Mouse (Mus musculus): ENCODE data around the gene Dctn2. TPM values are rescaled to one million over a fixed set of nuclear protein-coding genes. Genes with fewer than 3 reads are reported as not detected.
A peak's percentile ranks its signal among the peaks of the same experiment; 100 is the strongest.

Gene Dctn2
- polyA plus RNA-seq, 1 experiment from 2014 or later, result 295 TPM

DNA sequence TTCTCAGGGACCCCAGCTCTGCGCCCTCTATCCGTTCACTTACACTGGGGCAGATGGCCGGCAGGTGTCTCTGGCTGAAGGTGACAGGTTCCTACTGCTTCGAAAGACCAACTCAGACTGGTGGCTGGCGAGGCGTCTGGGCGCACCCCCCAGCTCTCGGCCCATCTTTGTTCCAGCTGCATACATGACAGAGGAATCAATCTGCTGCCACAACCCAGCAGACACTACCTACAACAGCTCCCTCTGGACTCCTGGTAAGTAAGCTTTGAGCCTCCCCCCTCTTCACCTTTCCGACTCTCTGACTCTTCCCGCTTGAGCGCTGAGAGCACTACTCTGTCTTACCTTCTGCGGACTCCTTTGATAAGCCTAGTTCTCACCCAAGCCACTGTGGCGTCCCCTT, 56.0 kb downstream of the Dctn2 start:
- ATAC-seq (ENCODE audit: low FRiP score, low TSS enrichment) (no peak), DNase-seq (no peak)
- no peak overlapping the region for H3K4me2 ChIP-seq (ENCODE audit: low read length)
- H3K36me3 ChIP-seq (ENCODE audit: control insufficient read depth, insufficient read depth, low read length), result no peaks in the 10 kb centered on the region
- H3K27me3 ChIP-seq (ENCODE audit: control insufficient read depth, insufficient read depth, low read length), result peaks cover 36% of the 10 kb centered on the region
- H3K9ac ChIP-seq (replicated peaks; ENCODE audit: low read length), result no peak overlapping the region
- no peak overlapping the region for H3K27ac ChIP-seq (replicated peaks; ENCODE audit: low read depth, low read length)
- no peak overlapping the region for H3K4me3 ChIP-seq (replicated peaks; ENCODE audit: low read depth, low read length)
- 70% methylated on average over 13 of the region's 13 CpGs for WGBS
- H3K4me1 ChIP-seq (ENCODE audit: control insufficient read depth, insufficient read depth, low read length), result peaks cover 10% of the 10 kb centered on the region; the same call in 1 of the 2 replicates
- no peaks in the 10 kb centered on the region for H3K9me3 ChIP-seq (ENCODE audit: control insufficient read depth, low read length)

DNA sequence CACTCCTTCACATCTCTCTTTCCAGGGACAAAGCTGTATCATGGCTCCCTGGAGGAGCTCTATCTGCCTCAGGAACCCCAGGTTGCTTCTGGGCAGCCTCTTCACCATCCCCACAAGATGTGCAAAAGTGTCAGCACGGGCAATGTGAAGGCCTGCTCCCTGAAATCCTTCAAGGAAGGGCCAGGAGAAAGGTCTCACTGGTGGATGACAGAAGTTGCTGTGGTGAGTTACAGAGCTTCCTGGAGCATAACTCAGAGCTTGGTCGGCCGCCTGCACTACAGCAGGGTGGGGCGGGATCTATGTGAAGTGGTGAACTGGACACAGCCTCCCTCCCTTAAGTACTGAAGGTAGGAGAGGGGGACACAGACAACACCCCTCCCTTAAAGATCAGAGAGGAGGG, 56.5 kb downstream of the Dctn2 start:
- Histone ChIP-seq H3K9ac (replicated peaks; ENCODE audit: low read length) (no peak overlapping the region), H3K4me1 (ENCODE audit: control insufficient read depth, insufficient read depth, low read length) (peaks cover 10% of the 10 kb centered on the region; the same call in 1 of the 2 replicates), H3K4me3 (replicated peaks; ENCODE audit: low read depth, low read length) (no peak overlapping the region), H3K36me3 (ENCODE audit: control insufficient read depth, insufficient read depth, low read length) (no peaks in the 10 kb centered on the region), H3K27me3 (ENCODE audit: control insufficient read depth, insufficient read depth, low read length) (peaks cover 41% of the 10 kb centered on the region), H3K27ac (replicated peaks; ENCODE audit: low read depth, low read length) (no peak overlapping the region), H3K9me3 (ENCODE audit: control insufficient read depth, low read length) (no peaks in the 10 kb centered on the region), H3K4me2 (ENCODE audit: low read length) (no peak overlapping the region)
- WGBS, result 84% methylated on average over 4 of the region's 4 CpGs
- DNase-seq (no peak), ATAC-seq (ENCODE audit: low FRiP score, low TSS enrichment) (no peak)

DNA sequence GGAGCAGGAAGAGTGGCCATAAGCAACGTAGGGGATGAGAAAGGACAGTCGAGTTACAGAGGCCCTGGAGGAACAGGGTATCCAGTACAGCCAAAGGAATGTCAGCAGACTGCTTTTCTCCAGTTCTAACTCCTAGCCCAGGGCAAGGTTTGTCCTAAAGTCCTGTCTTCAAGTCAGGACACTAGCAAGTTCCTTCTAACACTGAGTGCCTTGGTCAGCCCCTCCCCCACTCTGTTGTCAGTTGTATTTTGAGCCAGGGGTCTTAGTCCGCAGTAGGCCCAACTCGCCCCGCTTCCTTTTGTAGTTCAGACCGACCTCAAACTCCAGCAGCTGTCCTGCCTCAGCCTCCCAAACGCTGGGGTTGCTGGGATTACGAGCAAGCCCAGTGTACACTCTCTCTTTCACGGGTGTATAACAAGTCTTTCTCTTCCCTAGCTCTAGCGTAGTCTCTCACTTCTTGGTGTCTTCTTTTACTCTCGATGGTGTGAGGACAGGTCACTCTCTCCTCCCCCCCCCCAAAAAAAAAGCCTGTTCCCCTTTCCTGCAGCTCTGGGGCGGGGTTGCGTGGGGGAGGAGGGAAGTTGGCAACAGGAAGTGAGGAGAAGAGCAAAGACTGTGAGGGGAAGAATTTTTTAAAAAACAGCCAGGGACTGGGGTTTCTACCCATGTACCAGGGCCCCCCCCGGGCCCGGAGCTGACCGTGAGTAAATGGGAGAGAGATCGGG, 57.1 kb downstream of the Dctn2 start:
- ATAC-seq (ENCODE audit: low FRiP score, low TSS enrichment) (no peak), DNase-seq (no peak)
- 77% methylated on average over 17 of the region's 17 CpGs for WGBS
- no peak overlapping the region for H3K27ac ChIP-seq (replicated peaks; ENCODE audit: low read depth, low read length)
- peaks cover 47% of the 10 kb centered on the region for H3K27me3 ChIP-seq (ENCODE audit: control insufficient read depth, insufficient read depth, low read length)
- H3K9ac ChIP-seq (replicated peaks; ENCODE audit: low read length), result no peak overlapping the region
- no peaks in the 10 kb centered on the region for H3K9me3 ChIP-seq (ENCODE audit: control insufficient read depth, low read length)
- peaks cover 10% of the 10 kb centered on the region; the same call in 1 of the 2 replicates for H3K4me1 ChIP-seq (ENCODE audit: control insufficient read depth, insufficient read depth, low read length)
- H3K36me3 ChIP-seq (ENCODE audit: control insufficient read depth, insufficient read depth, low read length), result no peaks in the 10 kb centered on the region
- no peak overlapping the region for H3K4me3 ChIP-seq (replicated peaks; ENCODE audit: low read depth, low read length)
- no peak overlapping the region for H3K4me2 ChIP-seq (ENCODE audit: low read length)

DNA sequence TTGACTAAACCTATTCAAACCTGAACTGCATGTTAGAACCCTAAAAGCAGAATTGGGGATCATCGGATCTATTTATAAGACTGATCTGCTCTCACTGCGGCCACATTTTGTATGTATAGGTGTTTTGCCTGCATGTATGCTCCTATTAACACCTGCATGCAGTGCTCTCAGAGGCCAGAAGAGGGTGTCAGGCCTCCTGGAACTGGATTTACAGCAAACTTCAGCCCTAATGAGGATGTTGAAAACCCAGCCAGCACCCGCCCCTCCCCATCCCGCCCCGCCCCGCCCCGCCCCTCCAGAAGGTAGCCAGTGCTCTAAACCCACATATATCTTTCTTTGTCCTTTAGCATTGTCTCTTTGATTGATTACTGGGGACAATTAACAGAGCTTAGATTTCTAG, 58.3 kb downstream of the Dctn2 start:
- peak; percentile 51 for DNase-seq
- peaks cover 57% of the 10 kb centered on the region for H3K27me3 ChIP-seq (ENCODE audit: control insufficient read depth, insufficient read depth, low read length)

DNA sequence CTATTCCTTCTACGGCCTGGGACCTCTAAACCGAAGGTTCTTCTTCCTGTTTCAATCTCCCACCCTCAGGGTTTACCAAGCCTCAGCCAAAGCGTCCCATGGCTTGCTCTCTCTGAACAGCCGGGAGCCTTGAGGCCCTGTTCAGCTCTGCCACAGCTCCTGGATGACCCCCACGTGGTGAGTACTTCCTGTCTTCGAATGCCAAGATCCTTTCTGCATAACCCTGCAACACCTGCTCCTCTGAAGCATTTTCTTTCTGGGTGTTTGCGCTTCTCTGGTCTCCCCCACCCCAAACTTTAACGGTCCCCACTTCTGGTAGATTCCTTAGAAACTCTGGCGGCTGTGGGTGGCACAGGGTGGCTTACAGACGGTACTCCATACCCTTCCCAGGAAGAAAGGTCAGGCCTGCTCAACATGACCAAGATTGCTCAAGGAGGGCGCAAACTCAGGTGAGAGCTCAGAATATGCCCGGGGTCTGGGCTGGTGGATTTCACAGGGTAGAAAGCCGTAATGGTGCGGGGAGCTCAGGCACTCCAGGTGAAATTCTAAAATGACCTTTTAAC, 59.4 kb downstream of the Dctn2 start:
- no peak overlapping the region for H3K27ac ChIP-seq (replicated peaks; ENCODE audit: low read depth, low read length)
- no peaks in the 10 kb centered on the region for H3K9me3 ChIP-seq (ENCODE audit: control insufficient read depth, low read length)
- H3K4me3 ChIP-seq (replicated peaks; ENCODE audit: low read depth, low read length), result 0 out of 2 replicates have a peak overlapping the region, but pooled peaks have one; percentile 29
- no peak overlapping the region for H3K9ac ChIP-seq (replicated peaks; ENCODE audit: low read length)
- ATAC-seq (ENCODE audit: low FRiP score, low TSS enrichment) (no peak), DNase-seq (no peak)
- H3K4me1 ChIP-seq (ENCODE audit: control insufficient read depth, insufficient read depth, low read length), result peaks cover 10% of the 10 kb centered on the region; the same call in 1 of the 2 replicates
- H3K4me2 ChIP-seq (ENCODE audit: low read length), result no peak overlapping the region
- WGBS, result 29% methylated on average over 14 of the region's 14 CpGs
- H3K27me3 ChIP-seq (ENCODE audit: control insufficient read depth, insufficient read depth, low read length), result peaks cover 57% of the 10 kb centered on the region
- H3K36me3 ChIP-seq (ENCODE audit: control insufficient read depth, insufficient read depth, low read length), result no peaks in the 10 kb centered on the region

More for the DNA sequence above, 58.3 kb downstream of the Dctn2 start:
- H3K4me3 ChIP-seq (replicated peaks; ENCODE audit: low read depth, low read length), result no peak overlapping the region
- H3K9ac ChIP-seq (replicated peaks; ENCODE audit: low read length), result no peak overlapping the region
- no peaks in the 10 kb centered on the region for H3K9me3 ChIP-seq (ENCODE audit: control insufficient read depth, low read length)
- no peak for ATAC-seq (ENCODE audit: low FRiP score, low TSS enrichment)
- H3K4me1 ChIP-seq (ENCODE audit: control insufficient read depth, insufficient read depth, low read length), result peaks cover 10% of the 10 kb centered on the region; the same call in 1 of the 2 replicates
- no peaks in the 10 kb centered on the region for H3K36me3 ChIP-seq (ENCODE audit: control insufficient read depth, insufficient read depth, low read length)
- H3K27ac ChIP-seq (replicated peaks; ENCODE audit: low read depth, low read length), result no peak overlapping the region
- WGBS, result 10% methylated on average over 7 of the region's 7 CpGs
- H3K4me2 ChIP-seq (ENCODE audit: low read length), result no peak overlapping the region

DNA sequence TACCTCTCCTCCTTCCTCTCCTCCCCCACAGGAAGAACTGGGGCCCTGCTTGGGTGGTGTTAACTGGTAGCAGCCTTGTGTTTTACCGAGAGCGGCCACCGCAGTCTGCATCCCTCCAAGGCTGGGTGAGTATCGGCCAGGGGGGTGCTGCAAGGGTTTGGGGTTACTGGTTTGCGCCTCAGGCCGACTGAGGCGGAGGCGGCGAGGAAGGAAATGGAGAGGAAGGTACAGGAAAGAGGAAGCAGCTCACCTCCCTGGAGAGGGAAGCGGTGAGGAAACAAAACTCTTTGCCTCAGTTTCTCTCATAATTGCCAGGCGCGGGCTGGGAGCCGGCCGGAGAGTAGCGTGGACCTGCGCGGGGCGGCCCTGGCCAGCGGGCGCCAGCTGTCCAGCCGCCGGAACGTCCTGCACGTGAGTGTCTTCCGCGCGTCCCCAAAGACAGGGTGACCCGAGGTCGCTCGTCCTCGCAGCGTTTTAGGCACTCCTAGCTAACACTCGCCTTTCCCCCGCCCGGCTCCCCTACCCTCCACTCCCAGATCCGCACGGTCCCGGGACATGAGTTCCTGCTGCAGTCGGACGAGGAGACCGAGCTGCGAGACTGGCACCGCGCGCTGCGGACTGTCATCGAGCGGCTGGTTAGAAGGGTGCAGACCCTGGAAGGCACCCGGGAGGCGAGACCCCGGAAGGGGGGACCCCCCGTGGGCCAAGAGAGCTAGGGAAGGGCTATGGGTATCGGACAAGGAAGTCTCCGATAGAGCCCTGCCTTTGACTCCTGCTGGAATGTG, 60.0 kb downstream of the Dctn2 start:
- peak; percentile 33 for DNase-seq

DNA sequence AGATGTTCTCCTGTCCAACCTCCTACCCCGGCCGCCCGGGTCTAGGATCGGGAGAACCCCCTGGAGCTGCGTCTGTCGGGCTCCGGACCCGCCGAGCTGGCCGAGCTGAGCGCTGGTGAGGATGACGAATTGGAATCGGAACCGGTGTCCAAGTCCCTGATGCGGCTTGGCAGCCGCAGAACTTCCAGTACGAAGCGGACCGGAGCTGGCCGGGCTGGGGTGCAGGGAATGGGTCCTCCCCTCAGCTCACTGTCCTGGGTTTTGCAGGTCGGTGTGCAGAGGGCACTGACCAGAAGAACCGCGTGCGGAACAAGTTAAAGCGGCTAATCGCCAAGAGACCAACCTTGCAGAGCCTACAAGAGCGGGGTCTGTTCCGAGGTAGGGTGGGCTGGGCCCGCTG, 60.7 kb downstream of the Dctn2 start:
- Histone ChIP-seq H3K27me3 (ENCODE audit: control insufficient read depth, insufficient read depth, low read length) (peaks cover 57% of the 10 kb centered on the region), H3K4me1 (ENCODE audit: control insufficient read depth, insufficient read depth, low read length) (peaks cover 10% of the 10 kb centered on the region; the same call in 1 of the 2 replicates), H3K4me2 (ENCODE audit: low read length) (peak overlapping the region; percentile 52), H3K9ac (replicated peaks; ENCODE audit: low read length) (no peak overlapping the region; the same call in 1 of the 2 replicates), H3K9me3 (ENCODE audit: control insufficient read depth, low read length) (no peaks in the 10 kb centered on the region), H3K4me3 (replicated peaks; ENCODE audit: low read depth, low read length) (peak overlapping the region; percentile 29), H3K27ac (replicated peaks; ENCODE audit: low read depth, low read length) (no peak overlapping the region), H3K36me3 (ENCODE audit: control insufficient read depth, insufficient read depth, low read length) (no peaks in the 10 kb centered on the region)
- ATAC-seq (ENCODE audit: low FRiP score, low TSS enrichment) (no peak), DNase-seq (no peak)
- 4% methylated on average over 29 of the region's 29 CpGs for WGBS

More for the DNA sequence above, 60.0 kb downstream of the Dctn2 start:
- peak overlapping the region; percentile 52 for H3K4me2 ChIP-seq (ENCODE audit: low read length)
- H3K36me3 ChIP-seq (ENCODE audit: control insufficient read depth, insufficient read depth, low read length), result no peaks in the 10 kb centered on the region
- H3K9me3 ChIP-seq (ENCODE audit: control insufficient read depth, low read length), result no peaks in the 10 kb centered on the region
- H3K9ac ChIP-seq (replicated peaks; ENCODE audit: low read length), result no peak overlapping the region; the same call in 1 of the 2 replicates
- ATAC-seq (ENCODE audit: low FRiP score, low TSS enrichment), result no peak
- H3K4me1 ChIP-seq (ENCODE audit: control insufficient read depth, insufficient read depth, low read length), result peaks cover 10% of the 10 kb centered on the region; the same call in 1 of the 2 replicates
- peaks cover 57% of the 10 kb centered on the region for H3K27me3 ChIP-seq (ENCODE audit: control insufficient read depth, insufficient read depth, low read length)
- no peak overlapping the region for H3K27ac ChIP-seq (replicated peaks; ENCODE audit: low read depth, low read length)
- under 1% methylated on average over 54 of the region's 54 CpGs for WGBS
- peak overlapping the region; percentile 29 for H3K4me3 ChIP-seq (replicated peaks; ENCODE audit: low read depth, low read length)

DNA sequence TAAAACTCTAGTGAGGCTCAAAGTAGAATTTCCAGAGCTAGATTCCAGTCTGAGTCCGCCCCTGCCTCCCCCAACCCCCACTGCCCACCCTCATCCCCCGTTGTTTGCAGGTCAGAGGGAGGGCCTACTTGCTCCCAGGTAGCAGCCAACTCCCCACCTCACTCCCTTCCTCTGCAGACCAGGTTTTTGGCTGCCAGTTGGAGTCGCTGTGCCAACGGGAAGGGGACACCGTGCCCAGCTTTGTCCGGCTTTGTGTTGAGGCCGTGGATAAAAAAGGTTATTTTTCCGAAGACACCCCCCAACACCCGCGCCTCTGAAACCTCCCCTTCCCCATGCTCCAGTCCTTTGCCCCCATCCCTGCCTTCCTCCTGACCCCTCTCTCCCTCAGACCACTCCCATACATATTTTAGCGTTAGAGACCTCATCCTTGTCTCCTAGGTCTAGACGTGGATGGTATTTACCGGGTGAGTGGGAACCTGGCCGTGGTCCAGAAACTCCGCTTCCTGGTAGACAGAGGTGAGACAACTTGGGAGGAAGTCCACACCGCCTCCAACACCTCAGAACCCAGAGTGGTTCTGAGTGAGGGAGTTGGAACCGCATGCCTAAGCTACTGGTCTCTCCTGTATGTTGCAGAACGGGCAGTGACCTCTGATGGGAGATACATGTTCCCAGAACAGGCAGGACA, 61.4 kb downstream of the Dctn2 start:
- H3K27me3 ChIP-seq (ENCODE audit: control insufficient read depth, insufficient read depth, low read length), result peaks cover 57% of the 10 kb centered on the region
- H3K9ac ChIP-seq (replicated peaks; ENCODE audit: low read length), result no peak overlapping the region
- no peak overlapping the region for H3K4me2 ChIP-seq (ENCODE audit: low read length)
- ATAC-seq (ENCODE audit: low FRiP score, low TSS enrichment) (no peak), DNase-seq (no peak)
- H3K4me3 ChIP-seq (replicated peaks; ENCODE audit: low read depth, low read length), result no peak overlapping the region
- H3K4me1 ChIP-seq (ENCODE audit: control insufficient read depth, insufficient read depth, low read length), result peaks cover 10% of the 10 kb centered on the region; the same call in 1 of the 2 replicates
- H3K36me3 ChIP-seq (ENCODE audit: control insufficient read depth, insufficient read depth, low read length), result no peaks in the 10 kb centered on the region
- H3K27ac ChIP-seq (replicated peaks; ENCODE audit: low read depth, low read length), result no peak overlapping the region
- H3K9me3 ChIP-seq (ENCODE audit: control insufficient read depth, low read length), result no peaks in the 10 kb centered on the region
- 47% methylated on average over 18 of the region's 18 CpGs for WGBS
